Mouse (Mus musculus): ENCODE data around the gene Clcn3.
A peak's percentile ranks its signal among the peaks of the same experiment; 100 is the strongest.

The Clcn3 gene

DNA sequence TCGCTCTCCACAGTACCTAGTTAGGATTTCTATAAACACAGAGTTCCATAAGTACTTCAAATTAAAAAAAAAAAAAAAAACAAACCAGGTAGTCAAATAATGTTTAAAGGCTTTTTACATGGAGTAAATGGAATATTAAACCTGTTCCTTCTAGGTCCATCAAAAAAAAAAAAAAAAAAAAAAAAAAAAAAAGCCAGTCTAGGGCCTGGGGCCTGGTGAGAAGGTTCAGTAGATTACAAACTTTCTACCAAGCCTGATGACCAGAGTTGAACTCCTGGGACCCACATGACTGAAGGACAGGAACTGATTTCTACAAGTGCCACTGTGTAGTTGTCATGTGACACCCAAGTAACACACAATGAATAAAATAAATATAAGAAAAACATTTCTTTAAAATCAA is 31.3 kb downstream of the Clcn3 start:
- no peak for DNase-seq (ENCODE audit: low spot score)

DNA sequence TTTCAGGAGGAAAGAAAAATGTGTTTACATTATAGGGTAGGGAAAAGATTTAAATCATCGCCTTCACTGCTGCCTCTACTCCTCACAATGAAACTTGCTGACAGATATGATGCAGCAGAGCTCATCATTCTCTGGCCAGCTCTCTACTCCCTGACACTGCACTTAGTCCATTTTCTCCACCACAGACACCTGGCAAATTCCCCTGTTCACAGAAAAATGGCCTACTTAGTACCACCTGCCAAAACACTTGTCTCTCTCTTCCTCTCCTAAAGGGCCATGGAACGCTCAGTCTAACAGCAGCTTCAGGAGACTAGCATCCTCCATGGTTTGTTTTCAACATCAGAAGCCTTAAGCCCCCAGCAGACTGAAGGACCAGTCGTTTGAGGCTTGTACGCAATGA is 31.8 kb downstream of the Clcn3 start:
- no peak for DNase-seq (ENCODE audit: low spot score)

GRCm38 (mm10) chr8:60949859-60950258 is 33.2 kb downstream of the Clcn3 start:
- no peak for DNase-seq (ENCODE audit: low spot score)

- DNase-seq (ENCODE audit: low spot score), result no peak
Measured at GRCm38 (mm10) chr8:60947503-60947902, 35.6 kb downstream of the Clcn3 start.

DNA sequence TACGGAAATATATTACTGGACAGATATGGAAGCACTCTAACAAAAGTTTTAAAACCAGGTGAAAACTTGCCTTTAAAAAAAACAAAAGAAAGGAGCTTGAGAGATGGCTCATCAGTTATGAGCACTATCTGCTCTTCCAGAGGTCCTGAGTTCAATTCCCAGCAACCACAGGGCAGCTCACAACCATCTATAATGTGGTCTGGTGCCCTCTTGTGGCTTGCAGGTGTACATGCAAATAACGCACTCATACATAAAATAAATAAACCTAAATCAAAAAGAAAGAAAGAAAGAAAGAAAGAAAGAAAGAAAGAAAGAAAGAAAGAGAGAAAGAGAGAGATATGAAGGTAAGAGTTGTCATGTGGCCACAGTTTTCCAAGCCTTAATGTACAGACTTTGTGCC is 40.2 kb downstream of the Clcn3 start:
- no peak for DNase-seq (ENCODE audit: low spot score)

DNA sequence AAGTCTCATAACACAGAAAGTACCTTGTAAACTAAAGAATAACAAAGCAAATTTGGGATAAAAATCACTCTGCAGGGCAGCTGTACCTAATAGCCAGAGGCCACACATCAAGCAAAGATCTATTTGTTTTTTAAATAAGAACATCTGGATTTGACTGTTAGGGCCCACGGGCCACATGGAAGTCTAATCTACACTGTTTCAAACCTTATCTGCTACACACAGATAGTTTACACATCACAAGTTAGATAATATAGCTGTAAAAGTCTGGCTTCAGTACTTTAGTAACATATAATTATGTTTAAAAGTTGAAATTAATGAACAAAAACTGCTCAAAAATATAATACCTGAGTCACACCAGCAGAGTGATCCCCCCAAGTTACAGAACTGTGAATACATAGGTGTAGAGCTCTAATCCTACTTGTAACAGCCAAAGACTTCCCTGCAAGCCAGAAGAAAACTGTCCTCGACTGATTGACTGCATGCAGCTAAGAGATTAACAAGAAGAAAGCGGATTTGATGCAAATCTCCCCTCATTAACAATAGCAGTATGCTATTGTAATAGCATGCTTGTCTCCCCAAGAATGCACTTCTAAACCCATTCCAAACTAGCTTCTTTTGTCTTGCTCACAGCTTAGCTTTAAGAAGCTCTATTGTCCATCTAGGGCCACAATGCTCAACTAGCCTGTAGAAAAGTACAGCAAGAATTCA is 44.2 kb downstream of the Clcn3 start:
- DNase-seq (ENCODE audit: low spot score), result no peak

DNA sequence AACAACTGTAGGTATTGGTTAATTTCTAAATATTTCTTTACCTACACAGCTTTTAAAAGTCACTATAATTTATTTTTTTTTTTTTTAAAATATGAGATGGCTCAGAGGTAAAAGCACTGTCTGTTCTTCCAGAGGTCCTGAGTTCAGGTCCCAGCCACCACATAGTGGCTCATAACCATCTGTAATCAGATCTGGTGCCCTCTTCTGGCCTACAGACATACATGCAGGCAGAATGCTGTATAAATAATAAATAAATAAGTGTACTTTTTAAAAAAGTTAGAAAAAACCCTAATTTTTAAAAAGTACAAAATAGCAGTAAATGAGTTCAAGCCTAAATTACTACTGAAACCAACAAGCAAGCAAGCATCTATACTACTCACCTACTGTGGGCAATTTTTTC is 49.5 kb downstream of the Clcn3 start:
- no peak for DNase-seq (ENCODE audit: low spot score)

- DNase-seq (ENCODE audit: low spot score), result no peak
Measured at GRCm38 (mm10) chr8:60920176-60920575, 62.9 kb downstream of the Clcn3 start.

DNA sequence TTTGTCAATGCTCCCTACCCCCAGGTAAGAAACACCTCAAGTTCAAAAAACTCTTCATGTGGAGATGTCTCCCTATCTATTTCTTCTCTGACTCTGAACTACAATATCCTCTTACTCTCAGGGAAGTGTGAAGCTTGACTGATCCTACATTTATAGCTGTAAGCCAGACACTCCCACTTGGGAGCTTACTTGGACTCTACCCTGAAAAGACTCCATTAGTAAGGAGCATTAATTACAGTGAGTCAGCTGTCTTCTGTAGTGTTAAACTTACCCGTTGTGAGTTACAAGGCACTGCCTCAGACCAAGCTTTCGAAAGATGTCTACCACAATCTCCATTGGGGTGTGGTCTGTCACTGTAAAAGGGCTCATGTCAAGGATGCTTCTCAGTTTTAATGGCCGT is 64.0 kb downstream of the Clcn3 start:
- no peak for DNase-seq (ENCODE audit: low spot score)

DNA sequence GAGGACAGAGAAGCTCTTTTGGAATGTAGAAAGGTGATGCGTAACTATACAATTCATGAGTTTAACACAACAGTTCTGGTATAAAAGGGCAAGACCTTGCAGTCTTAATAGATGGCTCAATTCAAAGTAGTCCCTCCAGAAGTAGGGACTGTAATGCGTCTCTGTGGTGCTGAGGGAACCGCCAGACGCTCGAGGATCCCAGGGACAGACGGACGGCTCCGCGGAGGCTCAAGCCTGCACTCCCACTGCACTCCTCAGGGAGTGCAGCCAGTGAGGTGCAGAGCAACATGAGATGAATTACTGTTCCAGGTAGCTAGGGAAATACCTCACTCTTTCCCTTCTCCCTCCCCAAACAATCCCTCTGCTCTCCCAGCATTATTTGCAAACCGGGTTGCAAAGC is 70.5 kb downstream of the Clcn3 start:
- DNase-seq (ENCODE audit: low spot score), result peak; percentile 14

GRCm38 (mm10) chr8:60912081-60912480 is 71.0 kb downstream of the Clcn3 start:
- DNase-seq (ENCODE audit: low spot score), result no peak

- no peak for DNase-seq (ENCODE audit: low spot score)
Measured at GRCm38 (mm10) chr8:60900147-60900546, 83.0 kb downstream of the Clcn3 start.

DNA sequence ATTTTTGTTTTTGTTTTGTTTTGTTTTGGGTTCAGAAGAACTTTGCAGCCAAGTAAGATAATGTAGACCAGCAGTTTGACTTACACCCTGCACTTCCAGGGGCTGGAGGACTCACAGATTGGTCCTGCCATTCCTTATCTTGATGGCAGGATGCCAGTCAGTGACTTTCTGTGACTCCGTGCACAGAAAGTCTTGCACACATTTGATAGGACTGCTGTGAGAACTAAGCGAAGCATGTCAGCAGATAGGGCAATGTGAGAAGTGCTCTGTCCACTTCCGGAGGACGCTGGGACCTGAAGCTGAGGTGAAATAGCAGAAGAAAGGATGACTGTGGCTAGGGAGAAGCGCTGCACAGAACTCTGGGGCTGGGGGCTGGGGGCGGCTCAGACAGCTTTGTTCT is 87.2 kb downstream of the Clcn3 start:
- DNase-seq (ENCODE audit: low spot score), result no peak

DNA sequence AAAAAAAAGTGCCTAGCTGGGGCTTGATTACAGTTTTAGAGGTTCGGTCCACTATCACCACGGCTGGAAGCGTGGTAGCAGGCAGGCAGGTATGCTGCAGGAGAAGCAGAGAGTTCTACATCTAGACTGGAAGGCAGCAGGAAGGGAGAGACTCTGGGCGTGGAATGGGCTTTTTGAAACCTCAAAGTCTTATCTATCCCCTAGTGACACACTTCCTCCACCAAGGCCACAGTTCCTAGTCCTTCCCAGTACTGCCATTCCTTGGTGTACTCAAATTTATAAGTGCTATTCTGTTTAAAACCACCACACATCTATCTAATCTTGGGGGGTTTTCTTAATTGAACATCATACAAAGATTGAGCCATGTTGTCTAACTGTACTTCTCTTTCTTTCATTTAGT is 91.3 kb downstream of the Clcn3 start:
- no peak for DNase-seq (ENCODE audit: low spot score)

DNA sequence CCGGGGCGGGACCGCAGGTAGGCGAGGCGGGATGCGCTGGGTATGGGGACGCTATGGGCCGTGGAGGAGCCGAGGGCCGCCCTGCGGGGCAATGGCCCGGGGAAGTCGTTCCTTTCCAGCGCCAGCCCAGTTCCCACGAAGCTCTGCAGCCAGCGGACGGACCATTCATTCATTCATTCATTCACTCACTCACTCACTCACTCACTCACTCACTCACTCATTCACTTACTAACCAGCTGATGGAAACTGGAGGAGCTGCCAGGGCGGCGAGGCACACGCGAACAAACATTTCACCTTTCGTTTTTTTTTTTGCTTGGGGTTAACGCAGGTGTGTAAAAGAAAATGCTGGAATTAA is 92.6 kb downstream of the Clcn3 start:
- no peak for DNase-seq (ENCODE audit: low spot score)

- DNase-seq (ENCODE audit: low spot score), result peak; percentile 97
Measured at GRCm38 (mm10) chr8:60889843-60890519, 93.1 kb downstream of the Clcn3 start, which contains the start of gene Hpf1. Gene Hpf1 (plus strand): TSS chr8:60890418.

DNA sequence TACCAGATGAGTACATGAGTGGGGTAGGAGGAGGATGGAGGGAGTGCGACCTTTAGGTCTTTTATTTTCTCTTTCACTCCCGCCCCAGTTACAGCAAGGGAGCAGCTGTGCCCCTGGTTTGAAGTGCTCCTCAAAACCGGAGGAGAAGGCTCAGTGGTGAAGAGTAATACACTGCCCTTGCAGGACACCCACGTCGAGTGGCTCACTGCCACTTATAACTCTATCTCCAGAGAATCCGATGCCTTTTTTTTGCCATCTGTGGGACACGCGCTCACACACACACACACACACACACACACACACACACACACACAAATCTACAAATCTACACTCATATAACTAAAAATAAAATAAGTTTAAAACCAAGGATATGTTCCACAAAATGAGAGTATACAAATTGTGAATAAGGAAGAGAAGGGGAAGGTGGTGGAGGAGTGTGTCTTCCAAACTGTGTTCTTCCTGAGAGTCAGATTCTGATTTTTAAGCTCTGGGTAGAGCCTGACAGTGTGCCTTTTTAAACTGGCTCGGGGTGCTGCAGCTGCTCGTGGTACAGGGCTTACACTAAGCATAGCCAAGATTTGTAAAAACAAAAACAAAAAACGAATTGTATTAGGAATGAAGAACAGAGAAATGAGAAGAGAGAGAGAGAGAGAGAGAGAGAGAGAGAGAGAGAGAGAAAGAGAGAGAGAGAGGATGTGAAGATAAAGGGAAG is 93.8 kb downstream of the Clcn3 start:
- no peak for DNase-seq (ENCODE audit: low spot score)

GRCm38 (mm10) chr8:60886736-60887135 is 96.4 kb downstream of the Clcn3 start:
- DNase-seq (ENCODE audit: low spot score), result no peak

- peak; percentile 24 for DNase-seq (ENCODE audit: low spot score)
Measured at GRCm38 (mm10) chr8:60883419-60884137, 99.5 kb downstream of the Clcn3 start.

DNA sequence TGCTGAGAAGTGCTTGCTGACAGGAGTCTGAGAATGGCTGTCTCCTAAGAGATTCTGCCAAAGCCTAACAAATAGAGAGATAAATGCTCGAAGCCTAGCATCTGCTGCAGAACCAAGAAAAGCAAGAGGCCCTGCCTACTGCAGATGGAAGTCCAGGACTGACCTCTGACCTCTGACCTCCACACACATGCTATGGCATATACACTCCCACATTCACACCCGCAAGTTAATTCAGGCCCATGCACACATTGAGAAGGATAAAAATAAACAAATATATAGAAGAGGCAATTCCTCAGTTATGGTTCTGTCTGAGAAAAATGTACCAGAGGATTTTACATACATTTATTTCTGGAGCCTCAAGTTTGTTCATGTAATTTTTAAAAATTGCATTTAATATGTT is 104.5 kb downstream of the Clcn3 start:
- peak; percentile 51 for DNase-seq (ENCODE audit: low spot score)

GRCm38 (mm10) chr8:60870231-60871193 is 112.6 kb downstream of the Clcn3 start:
- DNase-seq (ENCODE audit: low spot score), result no peak

All from embryo, embryonic 10 days (tissue).